Mouse (Mus musculus): ENCODE results near the gene Ucn2.
A peak's percentile ranks its signal among the peaks of the same experiment; 100 is the strongest.

DNA sequence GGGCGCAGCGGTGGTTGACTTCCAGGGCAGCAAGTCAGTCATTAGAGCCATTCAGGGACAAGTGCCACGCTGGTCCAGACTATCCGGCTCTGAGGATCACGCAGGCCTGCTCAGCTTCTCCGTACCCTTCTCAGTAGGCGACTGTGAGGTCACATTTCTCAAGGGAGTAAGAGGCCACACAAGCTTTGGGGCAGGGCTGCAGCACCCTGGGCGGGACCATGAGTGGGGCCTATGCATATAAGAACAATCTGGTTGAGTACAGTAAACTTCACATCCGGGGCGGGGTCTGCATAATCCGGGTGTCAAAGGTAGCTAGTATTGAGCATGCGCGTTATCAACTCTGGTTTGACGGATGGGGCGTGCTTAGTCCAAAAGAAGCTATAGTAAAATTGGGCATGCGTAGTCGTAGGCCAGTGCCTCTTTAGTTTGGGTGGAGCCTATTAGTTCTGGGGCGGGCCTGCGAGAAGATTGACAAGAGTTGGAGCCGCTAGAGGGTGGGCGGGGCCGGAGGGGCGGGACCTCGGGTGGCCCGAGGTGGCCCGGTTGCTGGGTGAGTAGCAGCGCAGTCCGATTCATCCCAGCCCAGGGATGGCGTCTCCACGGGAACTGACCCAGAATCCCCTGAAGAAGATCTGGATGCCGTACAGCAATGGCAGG is 5.7 kb downstream of the Ucn2 start, which contains the start of gene Pfkfb4:
- TF ChIP-seq CTCF (IDR thresholded peaks at IDR 0.05; ENCODE audit: low read depth) (no peak), EP300 (IDR thresholded peaks at IDR 0.05; ENCODE audit: low read depth) (0 out of 2 replicates have a peak, but pooled peaks have one; percentile 11)

All from liver, embryonic 14.5 days (tissue).